Mouse (Mus musculus) adrenal gland, postnatal 36 days (tissue): ENCODE data around the gene Qpctl. TPM values are rescaled to one million over a fixed set of nuclear protein-coding genes. Genes with fewer than 3 reads are reported as not detected.

Experiments
- DNase-seq, 2 experiments: peaks; one replicate each; pipeline ENCODE4 v3.0.0; 2021; ENCODE audit warnings: mixed read lengths in 1 of 2
- long read RNA-seq, 2 experiments: library from polyadenylated mRNA; stranded (forward); transcript quantifications; one replicate each; pipeline ENCODE4 v2.0.0; 2021; ENCODE audit warnings: borderline sequencing depth in 2 of 2
- total RNA-seq, 2 experiments: library from RNA; stranded (reverse); gene quantifications; 2 replicates each; pipeline ENCODE4 v1.2.3; 2021

The Qpctl gene
- 10 to 100 TPM; 17.4 to 18.8 TPM for total RNA-seq
- long read RNA-seq, experiment 1, transcript Qpctl-201 (7 exons, 2,710 nt) = major isoform, 9 of 23 reads
- long read RNA-seq, experiment 1, partial matches to known transcripts = 10 of 23 reads
- long read RNA-seq, experiment 1, other reads (novel, unspliced or antisense) = 4 of 23 reads
- long read RNA-seq, experiment 2, transcript Qpctl-201 (7 exons, 2,710 nt) = major isoform, 7 of 11 reads
- long read RNA-seq, experiment 2, partial matches to known transcripts = 1 of 11 reads
- long read RNA-seq, experiment 2, other reads (novel, unspliced or antisense) = 3 of 11 reads

DNA sequence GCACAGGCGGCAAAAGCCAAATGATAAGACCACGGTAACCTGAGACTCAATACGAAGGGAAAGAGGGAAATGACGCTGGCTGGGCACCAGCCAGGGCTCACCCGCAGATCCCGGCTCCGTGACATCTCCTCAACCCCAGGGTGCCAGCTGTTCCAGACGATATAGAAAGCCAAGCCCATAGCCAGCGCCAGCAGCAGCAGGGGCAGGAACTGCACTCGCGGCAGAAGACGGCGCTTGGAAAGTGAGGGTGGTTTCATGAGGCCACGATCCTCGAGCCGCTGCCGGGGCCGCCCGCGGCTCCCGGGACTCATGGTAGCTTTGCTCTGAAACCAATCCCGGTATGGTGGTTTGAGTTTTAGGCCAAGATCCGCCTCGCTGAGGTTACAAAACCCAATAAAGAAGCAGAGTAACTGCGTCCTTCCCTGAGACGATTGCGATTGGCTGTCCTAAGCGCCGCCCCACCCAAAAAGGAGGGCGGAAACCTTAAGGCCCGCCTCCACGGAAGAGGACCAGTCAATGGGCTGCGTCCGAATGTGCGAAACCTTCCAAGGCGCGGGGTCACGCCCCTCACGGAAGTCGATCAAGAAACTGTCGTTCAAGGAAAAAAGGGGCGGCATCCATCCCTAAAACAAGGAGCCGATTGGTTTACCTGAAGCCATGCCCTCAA, at the start of gene Qpctl:
Gene Qpctl (minus strand): TSS at position 417 of the 667 bp plus-strand sequence.
- DNase-seq = peak; percentile 98

- peak; percentile 46 to 51 for DNase-seq
These were observed 48.9 kb upstream of the Qpctl start for GRCm38 (mm10) chr7:19197985-19198384.

- DNase-seq = peak; percentile 45 to 55
These were observed 47.6 kb upstream of the Qpctl start for GRCm38 (mm10) chr7:19196676-19197075.

DNA sequence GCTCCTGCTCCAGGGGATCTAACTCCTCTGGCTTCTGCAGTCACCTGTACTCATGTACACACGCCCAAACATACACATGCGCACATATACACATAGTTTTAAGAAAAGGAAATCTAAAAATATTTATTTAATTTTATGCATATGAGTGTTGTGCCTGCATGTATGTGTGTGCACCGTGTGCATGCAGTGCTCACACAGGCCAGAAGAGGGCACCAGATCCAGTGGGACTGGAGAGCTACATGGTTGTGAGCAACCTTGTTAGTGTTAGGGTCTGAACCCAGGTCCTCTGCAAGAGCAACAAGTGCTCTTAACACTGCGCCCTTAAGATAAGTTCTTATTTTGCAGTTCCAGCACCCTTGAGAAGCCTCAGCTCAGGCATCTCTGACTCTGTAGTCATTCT, 45.6 kb upstream of the Qpctl start:
- DNase-seq = no peak

- no peak for DNase-seq
These were observed 35.7 kb upstream of the Qpctl start for GRCm38 (mm10) chr7:19184758-19185157.

- no peak for DNase-seq
These were observed 35.2 kb upstream of the Qpctl start for GRCm38 (mm10) chr7:19184250-19184649.

DNA sequence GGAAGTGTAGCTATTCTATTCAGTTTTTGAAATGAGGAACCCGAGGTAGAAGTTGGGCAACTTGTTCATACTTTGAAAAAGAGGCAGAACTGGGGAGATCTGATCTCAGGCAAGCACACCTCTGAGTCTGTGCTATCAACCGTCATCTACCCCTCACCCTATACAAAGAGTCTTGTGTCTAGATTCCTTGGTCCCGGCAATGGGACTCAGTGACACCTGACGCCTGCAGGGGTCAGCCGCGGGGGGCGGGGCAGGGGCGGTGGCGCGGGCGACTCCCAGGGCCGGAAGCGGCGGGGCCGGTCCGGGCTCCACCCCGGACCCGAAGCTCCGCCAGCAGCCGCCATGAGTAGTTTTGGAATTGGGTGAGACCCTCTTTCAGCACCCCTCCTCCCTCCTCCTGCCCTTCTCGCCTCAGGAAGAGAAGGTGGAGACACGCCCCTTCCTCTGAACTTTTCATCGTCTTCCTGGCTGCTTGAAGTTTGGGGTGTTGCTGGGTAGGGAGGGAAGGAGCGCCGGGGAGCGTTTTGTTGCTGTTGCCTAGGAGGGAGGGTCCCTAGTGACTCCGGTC, 31.9 kb upstream of the Qpctl start:
- DNase-seq = peak; percentile 71 to 84

DNA sequence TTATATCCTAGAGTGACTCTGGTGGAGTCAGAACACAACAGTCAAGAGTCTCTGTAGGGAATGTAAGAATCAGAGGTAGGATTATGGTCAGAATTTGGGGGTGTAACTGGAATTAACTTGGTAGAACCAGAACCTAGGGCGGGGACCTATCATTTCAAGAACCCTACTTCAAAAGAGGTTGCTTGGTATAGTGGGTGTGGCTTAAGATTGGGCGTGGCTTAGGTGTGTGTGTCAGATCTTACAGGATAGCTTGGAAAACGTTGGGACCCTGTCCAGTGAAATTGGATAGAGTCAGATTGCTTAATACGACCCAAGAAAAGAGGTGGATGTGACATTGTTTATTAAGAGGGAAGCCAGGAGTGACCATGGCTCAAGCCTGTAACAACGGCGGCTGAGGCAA, 30.8 kb upstream of the Qpctl start:
- DNase-seq = no peak

DNA sequence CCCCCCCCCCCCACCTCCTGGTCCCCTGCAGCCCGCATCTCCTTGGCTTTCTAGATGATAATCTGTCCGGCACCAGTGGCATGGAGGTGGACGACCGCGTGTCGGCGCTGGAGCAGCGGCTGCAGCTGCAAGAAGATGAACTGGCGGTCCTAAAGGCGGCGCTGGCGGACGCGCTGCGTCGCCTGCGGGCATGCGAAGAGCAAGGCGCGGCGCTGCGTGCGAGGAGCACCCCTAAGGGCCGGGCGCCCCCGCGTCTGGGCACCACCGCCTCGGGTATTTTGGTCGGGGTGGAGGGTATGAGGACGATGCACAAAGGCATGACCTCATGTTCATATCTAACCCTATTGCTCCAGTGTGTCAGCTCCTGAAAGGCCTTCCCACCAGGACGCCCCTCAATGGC, 30.1 kb upstream of the Qpctl start:
- DNase-seq = peak; percentile 84 to 86

DNA sequence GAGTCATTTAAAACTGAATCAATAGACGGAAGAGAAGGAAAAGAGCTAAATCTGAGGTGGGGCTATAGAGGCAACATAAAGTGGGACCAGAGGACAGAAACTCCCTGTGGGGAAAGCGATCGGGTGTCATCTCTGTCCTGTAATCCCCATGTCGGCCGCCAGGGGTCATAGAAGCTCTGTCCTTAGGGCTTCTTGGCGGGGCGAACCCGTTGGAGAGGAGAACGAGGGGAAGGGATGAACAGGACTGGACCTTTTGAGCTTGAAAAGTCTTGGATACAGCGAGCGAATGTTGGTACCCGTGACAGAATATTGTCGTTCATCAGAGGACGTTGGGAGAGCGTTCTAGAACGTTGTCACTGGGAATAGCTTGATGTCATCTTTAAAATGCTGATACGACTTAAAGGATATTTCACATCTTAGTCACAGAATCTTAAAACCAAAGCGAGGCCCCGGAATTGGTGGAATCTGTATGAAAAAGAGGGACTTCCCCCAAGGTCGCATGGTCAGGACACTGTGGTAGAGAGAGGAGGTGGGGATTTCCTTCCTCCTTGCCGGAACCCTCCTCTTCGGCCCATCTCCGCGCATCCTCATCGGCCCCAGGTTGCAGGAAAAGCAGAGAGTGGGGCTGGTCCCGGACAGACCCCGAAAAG, 29.5 kb upstream of the Qpctl start:
- peak; percentile 85 to 86 for DNase-seq

DNA sequence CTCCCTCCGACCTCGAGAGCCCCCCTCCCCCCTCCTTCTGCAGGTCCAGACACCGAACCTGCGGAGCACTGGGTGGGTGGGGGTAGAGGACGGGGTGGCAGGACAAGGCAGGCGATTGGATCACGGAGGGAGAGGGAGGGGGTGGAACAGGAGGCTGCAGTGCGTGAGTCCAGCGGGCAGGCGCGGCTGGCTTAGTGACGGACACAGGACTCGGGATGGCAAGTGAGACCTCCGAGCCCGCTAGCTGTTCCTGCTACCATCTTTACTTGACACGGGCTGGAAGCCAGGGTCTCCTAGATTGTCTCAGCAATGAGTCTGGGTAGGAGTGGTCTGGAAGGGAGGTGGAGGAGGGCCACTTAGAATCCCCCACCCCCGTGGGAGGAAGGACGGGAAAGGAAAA, 28.9 kb upstream of the Qpctl start:
- no peak for DNase-seq

DNA sequence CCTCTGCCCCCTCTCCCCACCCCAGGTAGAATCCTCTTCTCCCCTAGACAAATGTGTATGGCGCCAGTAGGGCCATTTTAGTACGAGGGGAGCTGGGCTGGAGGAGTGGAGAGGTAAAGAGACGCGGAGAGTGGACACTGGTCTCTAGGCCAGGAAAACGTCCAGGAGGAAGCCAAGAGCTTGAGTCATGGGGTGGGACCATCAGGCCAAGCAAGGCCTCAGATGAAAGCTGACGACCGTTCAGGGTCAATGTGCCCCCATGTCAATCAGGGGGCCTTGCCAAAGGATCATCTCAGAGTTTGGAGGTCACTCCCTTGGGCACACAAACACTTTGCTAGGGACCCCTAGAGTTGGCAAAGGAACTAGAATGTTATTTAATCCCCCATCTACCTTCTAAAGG, 28.1 kb upstream of the Qpctl start:
- peak in 1 of 2 experiments; percentile 33 for DNase-seq

GRCm38 (mm10) chr7:19176516-19176947, 27.4 kb upstream of the Qpctl start:
- no peak for DNase-seq

GRCm38 (mm10) chr7:19175708-19176515, 26.8 kb upstream of the Qpctl start, which contains the start of gene Eml2:
Eml2 (plus strand) TSS chr7:19176421.
- peak in 1 of 2 experiments; percentile 37 for DNase-seq

DNA sequence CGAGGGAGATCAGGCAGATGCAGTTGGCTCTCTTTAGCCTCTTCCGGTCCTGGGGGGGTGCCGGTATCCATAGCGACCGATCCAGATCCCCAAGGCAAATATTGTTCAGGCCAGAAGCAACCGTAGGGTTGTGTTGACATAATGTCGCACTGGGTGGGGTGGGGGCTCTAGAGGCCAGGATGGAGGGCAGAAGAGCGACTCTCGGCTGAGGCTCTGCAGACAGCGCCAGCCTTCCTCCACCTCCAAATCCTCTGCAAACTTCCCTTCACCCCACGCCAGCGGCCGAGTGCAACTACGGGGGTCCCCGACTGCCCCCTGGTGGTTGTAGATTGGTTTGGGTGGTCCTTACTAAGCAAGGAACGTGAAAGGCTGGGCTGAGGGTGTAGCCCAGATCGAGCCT, 23.8 kb upstream of the Qpctl start:
- DNase-seq = peak; percentile 79 to 89

GRCm38 (mm10) chr7:19171831-19172230, 22.7 kb upstream of the Qpctl start:
- DNase-seq = no peak

GRCm38 (mm10) chr7:19170142-19170541, 21.1 kb upstream of the Qpctl start:
- DNase-seq = no peak

DNA sequence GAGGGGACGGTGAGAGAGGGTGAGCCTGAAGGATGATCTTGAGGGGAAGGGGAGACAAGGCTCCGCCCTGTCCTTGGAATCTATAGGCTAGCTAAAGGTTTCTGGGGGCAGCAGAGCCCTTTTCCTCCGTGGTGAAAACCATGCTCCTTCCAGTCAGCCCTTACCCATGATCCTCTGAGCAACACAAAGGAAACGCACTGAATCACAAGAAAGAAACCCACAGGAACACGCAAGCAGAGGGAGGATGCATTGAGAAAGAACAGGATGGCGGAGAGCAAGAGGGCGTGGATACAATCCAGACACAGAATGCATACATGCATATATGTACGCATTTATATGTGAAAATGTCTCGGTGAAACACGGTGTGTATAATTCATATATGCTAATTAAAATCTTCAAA, 20.4 kb upstream of the Qpctl start:
- no peak for DNase-seq

DNA sequence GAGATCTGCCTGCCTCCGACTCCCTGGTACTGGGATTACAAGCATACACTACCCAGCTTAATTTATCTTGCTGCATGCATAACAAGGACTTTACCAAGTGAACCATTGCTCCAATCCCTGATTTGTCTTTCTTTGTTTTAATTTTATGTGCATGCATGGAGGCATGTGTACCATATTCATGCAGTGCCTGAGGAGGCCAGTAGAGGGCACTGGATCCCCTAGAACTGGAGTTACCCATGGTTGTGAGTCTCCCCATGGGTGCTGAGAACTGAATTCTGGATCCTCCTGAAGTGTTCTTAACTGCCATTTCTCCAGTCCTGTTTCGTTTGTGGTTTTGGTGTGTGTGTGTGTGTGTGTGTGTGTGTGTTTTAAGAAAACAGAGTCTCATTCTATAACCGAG, 17.9 kb upstream of the Qpctl start:
- DNase-seq = no peak

- no peak for DNase-seq
These were observed 16.7 kb upstream of the Qpctl start, which contains the start of gene Gipr for GRCm38 (mm10) chr7:19165656-19166423. Gipr (minus strand) TSS chr7:19166127.

- no peak for DNase-seq
These were observed 15.9 kb upstream of the Qpctl start for GRCm38 (mm10) chr7:19164978-19165377.
